Mouse (Mus musculus) ES-CJ7 (cell line): ENCODE data around the gene Hist1h2bk.

ENCODE experiments used
- DNase-seq: peaks from one replicate; pipeline ENCODE4 v3.0.0; 2011; ENCODE audit warnings: low read depth, low spot score

Hist1h2bk gene

GRCm38 (mm10) chr13:22035267-22036148 is at the start of gene Hist1h2bk, which contains the start of gene Hist1h2ah:
Hist1h2bk (plus strand) TSS chr13:22035870.
Hist1h2ah (minus strand) TSS chr13:22035568.
- peak; percentile 99 for DNase-seq

DNA sequence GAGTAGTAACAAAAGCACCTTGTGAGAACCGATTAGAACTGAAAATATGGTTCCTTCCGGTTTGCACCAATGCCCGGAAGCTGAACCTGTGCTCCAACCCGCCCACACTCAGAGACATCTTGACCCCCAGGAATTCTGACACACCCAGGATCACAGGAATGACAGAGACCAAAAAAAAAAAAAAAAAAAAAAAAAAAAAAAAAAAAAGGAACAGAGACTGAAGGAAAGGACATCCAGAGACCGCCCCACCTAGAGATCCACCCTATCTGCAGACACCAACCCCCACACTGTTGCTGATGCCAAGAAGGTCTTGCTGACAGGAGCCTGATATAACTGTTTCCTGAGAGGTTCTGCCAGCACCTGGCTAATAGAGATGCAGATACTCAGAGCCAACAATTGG is 43.1 kb upstream of the Hist1h2bk start:
- peak; percentile 49 for DNase-seq

- DNase-seq: peak; percentile 93
Observed at GRCm38 (mm10) chr13:21993957-21994738, 41.5 kb upstream of the Hist1h2bk start.

GRCm38 (mm10) chr13:21994896-21995295 is 40.8 kb upstream of the Hist1h2bk start:
- no peak for DNase-seq

DNA sequence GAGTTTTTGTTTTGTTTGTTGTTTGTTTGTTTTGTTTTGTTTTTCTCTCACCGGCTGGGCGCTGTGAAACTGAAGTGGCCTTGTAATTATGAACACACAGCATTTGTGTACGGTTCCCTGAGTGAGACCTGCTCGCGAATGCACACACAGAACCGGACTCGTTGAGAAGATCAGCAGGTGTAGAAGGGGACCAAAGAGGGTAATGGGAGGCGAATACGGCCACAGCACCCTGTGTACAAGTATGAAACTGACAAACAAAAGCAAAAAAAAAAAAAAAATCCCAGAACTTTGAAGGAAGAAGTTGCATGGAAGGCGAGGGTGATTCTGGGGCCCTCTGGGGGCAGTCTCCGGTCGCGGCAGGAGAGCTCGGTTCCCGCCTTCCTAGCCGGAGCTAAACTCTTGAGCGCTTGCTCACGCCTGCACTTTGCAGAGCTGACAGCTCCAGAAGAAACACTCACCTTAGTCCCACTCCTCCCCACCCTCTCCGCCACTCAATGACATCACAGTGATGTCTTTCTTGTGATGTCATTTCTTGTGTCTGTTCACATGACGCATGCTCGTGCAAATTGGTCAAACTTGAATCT is 40.2 kb upstream of the Hist1h2bk start:
- peak; percentile 90 for DNase-seq

DNA sequence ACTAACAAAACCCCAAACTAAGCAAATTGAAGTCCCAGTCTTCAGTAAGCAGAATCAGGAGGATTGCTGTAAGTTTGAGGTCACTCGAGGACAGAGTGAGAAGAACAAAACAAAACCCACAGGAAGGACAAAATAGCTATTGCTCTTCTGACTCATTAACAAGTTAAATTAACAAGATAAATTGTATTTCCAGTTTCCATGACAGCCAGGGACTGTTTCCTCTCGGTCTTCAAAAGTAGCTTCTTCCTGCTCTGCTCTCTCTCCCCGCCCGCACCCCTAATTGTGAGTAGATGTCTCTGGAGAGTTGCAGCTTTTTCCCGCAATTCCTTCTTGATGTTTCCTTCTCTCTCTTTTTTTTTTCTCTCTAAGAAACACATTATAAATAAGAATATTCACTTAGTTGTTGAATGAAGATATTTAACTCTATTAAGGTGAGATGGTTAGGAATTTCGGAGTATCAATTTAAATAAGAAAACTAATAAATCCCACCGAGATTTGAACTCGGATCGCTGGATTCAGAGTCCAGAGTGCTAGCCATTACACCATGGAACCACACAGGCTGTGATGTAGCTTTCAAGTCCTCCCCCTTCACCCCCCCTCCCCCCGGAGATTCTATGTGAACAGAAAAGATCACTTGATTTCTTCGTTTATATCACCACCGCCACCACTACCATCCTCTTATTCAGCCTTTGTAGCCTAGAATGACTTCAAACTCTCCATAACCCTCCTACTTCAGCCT is 39.4 kb upstream of the Hist1h2bk start:
- peak; percentile 71 for DNase-seq

DNA sequence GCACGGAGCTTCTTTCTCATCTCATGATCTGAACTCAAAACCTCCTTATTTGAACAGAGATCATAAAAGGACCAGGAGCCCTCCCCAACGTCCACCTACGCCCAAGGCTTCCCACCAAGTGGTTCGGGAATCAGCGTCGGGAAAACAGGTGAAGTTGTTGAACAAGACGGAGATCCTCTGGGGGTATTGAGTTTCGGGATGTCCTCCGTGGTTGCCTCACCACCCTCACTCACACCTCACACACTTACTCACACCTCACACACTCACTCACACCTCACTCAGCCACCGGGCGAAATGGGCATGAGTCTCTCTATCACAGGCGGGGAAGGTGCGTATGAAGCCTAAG is 38.9 kb upstream of the Hist1h2bk start:
- DNase-seq: peak; percentile 27

- DNase-seq: no peak
Observed at GRCm38 (mm10) chr13:21997201-21997820, 38.4 kb upstream of the Hist1h2bk start.

- peak; percentile 27 for DNase-seq
Observed at GRCm38 (mm10) chr13:21997821-21998220, 37.8 kb upstream of the Hist1h2bk start.

DNA sequence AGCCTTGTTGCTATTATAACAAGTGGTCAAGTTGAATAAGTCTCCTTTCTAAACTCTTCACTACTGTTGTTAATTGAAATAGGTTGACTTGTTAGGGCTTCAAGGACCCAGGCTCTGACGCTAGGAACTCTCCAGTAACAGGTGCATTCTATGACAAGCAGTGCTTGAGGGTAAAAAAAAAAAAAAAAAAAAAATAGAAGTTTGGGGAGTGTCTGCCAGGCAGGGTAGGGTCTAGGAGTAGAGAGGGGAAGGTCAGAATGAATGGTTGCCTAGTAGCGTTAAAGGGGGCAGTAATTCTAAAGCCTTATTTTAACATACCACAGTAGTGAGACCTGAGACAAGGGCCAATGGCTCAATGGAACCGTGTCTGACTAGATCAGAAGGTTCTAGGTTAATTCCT is 37.3 kb upstream of the Hist1h2bk start:
- no peak for DNase-seq

GRCm38 (mm10) chr13:21999147-21999546 is 36.5 kb upstream of the Hist1h2bk start:
- no peak for DNase-seq

GRCm38 (mm10) chr13:22001346-22001745 is 34.3 kb upstream of the Hist1h2bk start:
- no peak for DNase-seq

- no peak for DNase-seq
Observed at GRCm38 (mm10) chr13:22001823-22002222, 33.8 kb upstream of the Hist1h2bk start.

GRCm38 (mm10) chr13:22005605-22006333 is 29.9 kb upstream of the Hist1h2bk start:
- DNase-seq: peak; percentile 47

DNA sequence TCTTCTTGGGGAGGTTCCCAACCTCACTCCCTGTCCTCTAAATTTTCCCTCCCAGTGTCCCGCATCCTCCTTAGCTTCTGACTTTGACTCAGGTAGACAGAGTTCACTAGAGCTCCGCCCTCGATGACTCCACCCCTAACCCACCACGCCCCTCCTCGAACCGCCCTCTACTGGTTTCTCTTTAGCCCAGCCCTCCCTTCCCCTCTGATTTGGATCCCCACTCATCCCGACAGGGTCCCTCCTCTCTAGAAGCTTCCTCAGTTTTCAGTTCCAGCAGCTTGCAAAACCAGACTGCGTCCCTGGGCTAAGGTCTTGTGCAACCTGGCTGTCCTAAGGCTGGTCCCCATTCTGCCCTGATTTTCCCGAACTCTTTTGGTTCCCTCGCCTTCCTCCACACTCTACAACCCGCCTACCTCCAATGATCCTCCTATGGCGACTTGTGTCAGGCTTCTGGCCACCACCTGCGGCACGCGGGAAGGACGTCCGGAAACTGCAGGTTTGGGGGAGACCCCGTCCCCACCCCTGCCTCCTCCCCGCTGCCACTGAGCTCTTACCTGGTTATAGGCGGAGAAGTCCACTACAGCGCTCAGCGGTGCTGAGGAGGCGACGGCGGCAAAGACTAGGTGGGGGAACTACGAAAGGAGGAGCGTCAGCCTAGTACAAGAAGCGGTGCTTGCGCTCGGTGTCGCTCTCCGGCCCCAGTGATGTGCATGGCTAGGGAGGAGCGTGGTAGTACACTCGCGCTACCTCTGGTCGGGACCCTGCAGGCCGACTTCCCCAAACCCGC is 29.1 kb upstream of the Hist1h2bk start:
- DNase-seq: peak; percentile 89

DNA sequence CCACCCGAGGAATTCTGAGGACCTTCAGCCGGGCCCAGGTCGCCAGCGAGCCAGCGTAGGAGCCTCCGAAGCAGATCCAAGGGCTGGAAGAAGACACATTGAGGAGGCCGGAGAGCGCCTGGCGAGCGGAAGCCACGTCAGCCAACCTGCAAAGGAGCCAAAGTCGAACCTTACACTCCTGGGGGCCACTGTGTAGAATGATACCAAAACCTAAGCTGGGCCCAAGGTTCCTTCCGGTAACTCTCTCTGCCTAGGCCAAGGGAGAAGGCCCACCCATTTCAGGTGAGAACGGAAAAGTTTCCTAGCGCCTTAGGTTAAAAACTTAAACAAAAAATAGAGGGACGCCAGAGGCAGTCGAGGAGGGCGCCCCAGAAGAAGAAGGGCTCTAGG is 28.6 kb upstream of the Hist1h2bk start:
- no peak for DNase-seq

- no peak for DNase-seq
Observed at GRCm38 (mm10) chr13:22007872-22008271, 27.8 kb upstream of the Hist1h2bk start.

- DNase-seq: no peak
Observed at GRCm38 (mm10) chr13:22008707-22009106, 27.0 kb upstream of the Hist1h2bk start.

DNA sequence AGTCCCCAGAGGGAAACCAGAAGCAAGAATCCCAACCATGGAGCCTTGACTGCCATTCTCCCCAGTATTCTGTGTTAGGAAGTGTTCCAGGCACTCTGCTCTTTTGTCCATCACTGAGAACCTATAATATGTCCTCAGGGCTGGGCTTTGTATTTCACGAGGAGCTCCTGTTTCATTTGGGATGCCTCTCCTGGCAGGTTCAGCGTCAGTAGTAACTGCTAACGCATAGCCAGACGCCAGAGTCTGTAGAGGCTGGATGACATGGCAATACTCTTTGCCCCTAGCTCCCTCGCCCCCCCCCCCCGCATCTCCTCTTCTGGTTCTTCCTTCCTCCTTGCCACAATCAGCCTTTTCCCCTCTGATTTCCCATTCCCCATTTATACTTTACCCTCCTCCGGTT is 26.0 kb upstream of the Hist1h2bk start, which contains the start of gene Prss16:
TSS of gene Prss16 (minus strand) at position 101 of the 400 bp plus-strand sequence.
- DNase-seq: no peak

DNA sequence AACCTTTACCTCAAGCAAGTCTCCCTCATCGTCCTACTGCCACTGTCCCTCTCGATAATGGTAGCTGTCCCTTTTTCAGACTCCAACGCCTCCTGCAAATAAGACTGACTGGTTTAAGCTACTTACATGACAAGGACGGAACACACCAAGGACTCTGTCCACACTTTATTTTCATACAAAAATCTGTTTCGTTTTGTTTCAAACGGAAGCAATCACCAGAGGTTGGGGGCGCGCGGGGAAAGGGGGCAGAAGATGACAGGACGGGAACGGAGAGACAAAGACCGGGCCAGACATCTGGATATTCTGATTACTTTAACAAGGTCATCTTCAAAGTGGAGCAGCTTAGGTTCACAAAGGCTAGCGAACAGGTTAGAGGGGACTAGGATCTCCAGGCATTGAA is 22.0 kb upstream of the Hist1h2bk start:
- no peak for DNase-seq
